Mouse (Mus musculus) c-Kit-positive CD71-positive TER-119-positive erythroid progenitor cells, embryonic 14.5 days (primary cell): ENCODE data around the gene Gm39566.

Experiments
- DNase-seq: peaks from one replicate; pipeline ENCODE4 v3.0.0-alpha.2; 2013; ENCODE audit warnings: low spot score

Gene Gm39566

DNA sequence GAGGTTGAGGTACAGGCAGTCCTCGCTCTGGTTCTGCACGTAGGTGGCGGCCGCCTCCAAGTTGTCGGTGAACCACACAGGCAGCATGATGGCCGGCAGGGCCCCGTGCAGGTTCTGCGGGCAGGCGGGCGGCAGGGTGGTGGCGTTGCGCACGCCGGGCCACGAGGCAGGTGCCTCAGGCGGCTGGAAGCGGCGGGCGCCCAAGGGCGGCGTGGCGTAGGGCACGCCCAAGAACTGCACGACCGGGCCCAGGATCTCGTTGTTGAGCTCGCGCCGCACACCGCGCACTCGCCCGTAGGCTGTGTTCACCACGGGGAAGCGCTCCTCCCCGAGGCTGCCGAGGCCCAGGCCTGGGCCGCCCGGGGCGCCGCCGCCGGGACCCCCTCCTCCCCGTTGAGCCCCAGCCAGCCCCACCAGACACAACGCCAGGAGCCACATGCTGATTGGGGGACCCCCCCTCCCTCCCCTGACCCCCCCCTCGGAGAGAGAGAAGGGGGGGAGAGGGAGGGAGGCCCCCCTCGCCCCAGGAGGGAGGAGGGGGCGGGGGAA lies 19.0 kb upstream of the Gm39566 start:
- peak; percentile 57 for DNase-seq

DNA sequence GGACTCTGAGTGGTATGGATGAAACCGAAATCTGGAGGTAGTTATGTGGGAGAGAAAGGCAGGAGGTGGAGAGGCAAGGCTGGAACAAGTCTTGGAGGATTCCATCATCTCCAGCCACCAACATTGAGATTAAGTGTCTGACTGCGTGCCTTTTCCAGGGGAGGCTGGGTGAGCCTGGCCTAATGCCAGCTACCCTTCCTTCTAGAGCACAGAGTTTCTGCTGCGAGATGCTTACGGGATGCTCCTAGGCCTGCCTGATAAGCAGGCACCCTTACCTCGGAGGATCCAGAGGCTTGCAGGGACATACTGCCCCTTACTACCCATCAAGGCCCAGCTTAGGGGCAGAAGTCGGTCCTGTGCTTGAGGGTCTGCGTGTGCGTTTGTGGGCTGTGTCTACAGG lies 18.5 kb upstream of the Gm39566 start:
- no peak for DNase-seq

DNA sequence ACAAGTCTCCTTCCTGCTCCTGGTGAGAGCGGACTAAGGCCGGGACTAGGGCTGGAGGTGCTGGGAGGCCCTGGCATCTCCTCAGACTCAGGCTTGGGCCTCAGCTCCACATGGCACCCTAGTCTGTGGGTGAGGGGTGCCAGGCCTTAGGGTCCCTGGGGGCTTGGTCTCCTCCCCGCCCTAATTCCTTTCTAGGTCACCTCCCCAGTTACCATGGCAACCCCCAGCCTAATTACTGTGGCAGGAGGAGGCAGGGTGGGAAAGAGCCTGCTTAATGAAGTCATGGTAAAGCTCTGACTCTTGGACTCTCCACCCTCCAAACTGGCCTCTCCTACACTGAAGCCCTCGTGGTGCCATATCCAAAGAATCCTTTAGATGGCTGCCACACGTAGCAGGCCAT lies 13.7 kb upstream of the Gm39566 start:
- DNase-seq, result no peak

DNA sequence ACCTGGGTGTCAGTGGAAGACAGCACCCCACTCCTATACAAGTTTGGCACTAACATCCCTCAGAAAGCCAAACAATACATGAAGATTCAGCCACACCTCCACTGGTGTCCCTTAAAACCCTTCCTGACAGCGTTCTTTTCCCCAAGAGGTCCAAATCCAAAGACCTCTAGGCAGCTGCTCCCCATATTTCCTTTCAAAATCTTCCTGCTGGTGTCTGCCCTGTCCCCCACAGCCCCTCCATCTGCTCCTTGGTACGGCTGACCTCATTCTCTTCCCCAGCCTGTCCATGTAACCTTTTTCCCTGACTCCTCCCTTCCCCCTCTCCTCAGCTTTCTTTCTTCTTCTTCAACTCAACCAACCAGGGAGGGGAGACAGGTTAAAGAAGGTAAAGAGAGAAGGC lies 8.4 kb upstream of the Gm39566 start:
- no peak for DNase-seq

DNA sequence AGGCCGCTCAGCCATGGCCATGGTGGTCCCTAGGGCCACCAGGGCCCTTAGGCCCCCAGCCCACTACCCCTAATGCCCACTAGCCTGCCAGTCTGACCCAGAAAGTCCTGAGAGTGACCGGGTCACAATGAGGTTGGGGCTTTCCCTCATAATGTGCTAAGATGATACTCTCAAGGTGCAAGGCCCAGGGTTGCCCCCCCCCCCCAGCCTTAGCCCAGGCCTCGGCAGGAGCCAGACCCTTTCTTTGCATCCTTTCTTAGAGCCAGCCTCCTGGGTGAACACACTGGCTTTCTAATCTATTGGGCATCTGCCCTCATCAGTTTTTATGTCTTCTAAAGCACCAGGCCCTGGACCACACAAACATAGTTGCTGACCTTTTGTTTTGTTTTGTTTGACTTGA lies 7.0 kb upstream of the Gm39566 start, which contains the start of gene Spem1:
Gene Spem1 (minus strand): TSS at position 101 of the 400 bp plus-strand sequence.
- no peak for DNase-seq

DNA sequence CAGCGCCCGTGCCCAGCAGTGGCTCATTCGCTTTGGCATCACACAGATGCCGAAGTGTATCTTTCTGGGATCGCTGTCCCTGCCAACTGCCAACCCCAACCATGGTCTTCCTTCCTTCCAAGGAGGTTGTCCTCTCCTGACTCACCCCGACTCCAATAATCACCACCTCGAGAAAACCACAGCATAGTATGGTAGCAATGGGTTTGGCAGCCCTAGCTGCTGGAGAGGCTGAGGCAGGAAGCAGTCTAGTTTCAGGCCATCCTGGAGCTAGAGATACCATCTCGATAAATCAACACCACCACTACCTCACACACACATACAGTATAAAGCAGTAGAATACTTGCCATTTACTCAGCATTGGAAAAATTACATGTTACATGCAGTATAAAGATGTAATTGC lies 3.8 kb upstream of the Gm39566 start:
- no peak for DNase-seq

DNA sequence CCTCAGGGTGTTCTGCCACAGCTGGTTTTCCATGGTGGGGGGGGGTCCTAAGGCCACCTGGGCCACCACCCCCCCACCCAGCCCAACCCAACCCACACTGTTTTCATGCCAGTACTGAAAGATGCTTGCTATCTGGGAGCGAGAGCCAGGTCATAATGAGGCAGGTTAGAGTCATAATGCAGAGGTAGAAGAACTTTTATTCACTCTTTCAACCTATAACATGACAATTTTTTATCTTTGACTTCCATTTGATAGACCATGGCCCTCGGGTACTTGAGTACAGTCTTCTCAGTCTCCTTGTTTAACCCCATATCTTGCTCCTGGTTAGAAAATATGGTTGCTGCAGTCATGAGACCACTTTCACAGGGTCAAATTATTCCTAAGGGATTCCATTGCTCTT lies 3.3 kb upstream of the Gm39566 start, which contains the start of gene Spem2:
Gene Spem2 (minus strand): TSS at position 101 of the 400 bp plus-strand sequence.
- DNase-seq, result no peak

DNA sequence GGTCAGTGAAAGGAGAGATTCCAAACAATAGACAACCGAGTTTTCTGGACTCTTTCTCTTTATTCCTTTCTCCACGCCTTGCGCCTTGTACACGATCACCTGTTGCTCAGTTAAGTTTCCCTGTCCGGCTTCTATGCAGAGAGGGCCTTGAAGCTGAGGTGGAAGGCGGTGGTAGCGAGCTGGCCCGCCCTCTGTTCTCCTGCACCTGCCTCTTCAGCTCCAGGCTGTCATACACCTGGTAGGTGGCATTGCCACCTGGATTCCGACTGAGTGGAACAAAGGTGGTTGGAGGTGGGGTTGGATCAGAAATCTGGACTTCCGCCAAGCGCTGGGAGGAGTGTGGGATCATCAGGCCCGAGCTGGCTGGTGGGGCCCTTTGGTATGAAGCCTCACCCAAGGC lies 1.4 kb upstream of the Gm39566 start:
- DNase-seq, result no peak

- no peak for DNase-seq
Observed at GRCm38 (mm10) chr11:69810280-69810679, 4.8 kb downstream of the Gm39566 start.

- no peak for DNase-seq
Observed at GRCm38 (mm10) chr11:69807641-69808040, 7.5 kb downstream of the Gm39566 start.

DNA sequence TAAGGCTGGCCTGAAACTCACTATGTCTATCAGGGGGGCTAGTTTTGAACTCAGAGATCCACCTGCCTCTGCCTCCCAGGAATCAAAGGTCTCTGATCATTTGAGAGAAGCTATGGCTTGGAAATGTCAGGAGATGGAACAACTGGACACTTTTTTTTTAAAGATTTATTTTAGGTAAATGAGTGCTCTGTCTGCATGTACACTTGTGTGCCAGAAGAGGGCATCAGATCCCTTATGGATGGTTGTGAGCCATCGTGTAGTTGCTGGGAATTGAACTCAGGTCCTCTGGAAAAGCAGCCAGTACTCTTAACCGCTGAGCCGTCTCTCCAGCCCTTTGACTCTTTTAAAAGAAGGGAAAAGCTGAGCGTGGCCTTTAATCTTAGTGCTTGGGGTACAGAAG lies 8.7 kb downstream of the Gm39566 start:
- no peak for DNase-seq

DNA sequence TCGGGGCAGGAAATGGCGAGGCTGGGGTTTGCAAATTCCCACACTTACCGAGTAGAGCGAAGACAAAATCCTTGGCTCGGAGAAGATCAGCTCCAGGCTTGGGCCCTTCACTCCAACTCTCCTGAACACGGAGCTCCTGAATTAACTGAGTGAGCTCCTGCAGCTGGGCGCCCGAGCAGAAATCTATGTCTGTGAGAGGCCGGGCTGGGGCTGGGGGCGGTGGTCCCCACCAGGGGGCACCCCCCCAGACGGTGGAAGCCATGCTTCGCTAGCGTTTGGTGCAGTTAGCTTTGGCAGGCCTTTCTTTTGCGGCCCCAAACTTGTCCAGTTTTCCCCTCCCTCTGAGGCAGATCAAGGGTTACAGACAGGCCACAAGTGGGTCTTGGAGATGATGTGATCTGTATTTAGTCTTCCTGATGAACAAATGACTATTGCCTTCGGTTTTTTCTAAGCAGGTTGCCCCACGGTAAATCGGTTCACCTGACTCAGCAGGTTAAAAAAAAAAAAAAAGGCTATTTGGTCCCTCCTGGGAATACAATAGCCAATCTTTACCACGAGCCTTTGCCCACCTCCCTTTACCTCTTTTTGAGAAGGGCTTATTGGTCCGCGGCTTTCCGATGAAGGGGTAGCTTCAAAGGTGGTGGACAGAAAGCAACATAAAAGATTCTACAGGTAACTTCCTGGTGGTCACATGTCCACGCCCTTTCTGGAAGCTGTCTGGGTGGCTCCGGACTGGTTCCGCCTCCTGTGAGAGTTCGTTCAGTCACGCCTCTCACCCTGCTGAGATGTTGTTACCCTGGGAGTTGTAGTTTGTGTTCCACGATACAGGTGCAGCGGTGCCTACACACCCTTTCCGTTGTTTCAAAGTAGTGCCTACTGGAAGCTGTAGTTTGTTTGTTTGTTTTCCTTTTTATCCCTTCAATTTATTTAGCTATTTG lies 9.9 kb downstream of the Gm39566 start, which contains the start of gene Tmem102:
Gene Tmem102 (minus strand): TSS at position 653 of the 938 bp plus-strand sequence.
- DNase-seq, result no peak

GRCm38 (mm10) chr11:69804652-69804940 lies 10.5 kb downstream of the Gm39566 start:
- no peak for DNase-seq

GRCm38 (mm10) chr11:69803786-69804651 lies 11.1 kb downstream of the Gm39566 start:
- DNase-seq, result peak; percentile 38

DNA sequence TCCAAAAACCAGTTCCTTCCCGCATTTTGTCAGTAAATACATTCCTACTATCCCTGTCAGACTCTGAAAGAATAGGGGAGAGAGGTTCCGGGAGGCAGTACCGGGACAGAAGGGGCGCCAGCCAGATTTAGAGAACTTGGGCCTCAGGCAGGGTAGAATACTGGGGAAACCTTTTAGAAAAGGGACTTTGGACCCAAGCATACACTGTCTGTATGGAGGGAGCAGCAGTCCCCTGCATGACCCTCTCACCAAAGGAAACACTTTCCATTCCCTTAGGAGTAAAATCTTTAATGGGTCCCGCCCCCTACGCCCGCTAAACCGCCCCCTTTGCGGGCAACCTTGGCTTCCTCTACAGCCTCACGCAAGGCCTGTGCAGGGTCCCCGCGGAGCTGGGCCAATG lies 11.8 kb downstream of the Gm39566 start:
- DNase-seq, result no peak

DNA sequence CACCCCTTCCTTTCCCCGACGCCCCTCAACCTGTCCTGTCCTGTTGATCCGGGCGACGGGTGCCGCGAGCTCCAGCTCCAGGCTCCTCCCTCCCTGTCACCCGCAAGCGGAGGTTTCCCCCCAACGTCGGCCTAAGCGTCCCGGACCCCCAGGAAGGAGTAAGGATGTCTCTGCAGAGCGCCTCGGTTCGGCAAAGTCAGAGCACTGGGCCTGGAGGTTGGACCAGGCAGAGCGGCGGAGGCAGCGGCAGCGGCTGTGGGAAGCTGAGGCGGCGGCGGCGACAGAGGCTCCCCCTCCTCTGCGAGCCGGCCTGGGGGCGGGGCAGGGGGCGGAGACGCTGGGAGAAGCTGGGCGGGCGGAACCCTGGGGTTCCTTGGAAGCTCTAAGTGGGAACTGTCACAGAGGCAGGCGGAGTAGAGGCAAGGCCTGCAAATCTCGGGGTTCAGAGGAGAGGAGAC lies 12.4 kb downstream of the Gm39566 start:
- no peak for DNase-seq

DNA sequence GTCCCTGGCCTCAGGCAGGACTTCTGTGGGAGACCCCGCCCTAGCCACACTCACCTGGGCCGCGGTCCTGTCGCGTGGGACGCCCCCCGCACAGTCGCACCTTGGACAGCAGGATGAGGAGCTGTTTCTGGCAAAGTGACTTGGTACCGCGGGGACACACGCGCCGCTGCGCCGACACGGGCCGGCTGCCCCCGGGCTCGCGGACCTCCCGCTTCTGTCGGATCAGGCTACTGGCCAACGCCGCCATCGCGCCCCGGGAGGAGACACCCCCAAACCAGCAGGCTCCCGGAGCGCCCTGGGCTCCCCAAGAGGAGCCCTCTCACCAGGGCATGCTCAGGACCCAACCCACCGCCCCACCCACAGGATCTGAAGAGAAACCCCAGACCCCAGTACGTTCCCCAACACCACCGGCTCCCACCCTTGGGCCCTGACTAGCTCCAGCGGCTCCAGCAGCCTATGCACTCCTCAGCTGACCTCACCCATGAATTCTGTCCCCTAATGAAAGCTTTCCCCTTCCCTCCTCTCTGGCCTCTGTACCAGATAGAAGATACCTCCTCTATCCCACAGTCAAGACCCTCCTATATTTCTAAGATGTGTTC lies 13.6 kb downstream of the Gm39566 start, which contains the start of gene Fgf11:
Gene Fgf11 (minus strand): TSS at position 479 of the 599 bp plus-strand sequence.
- DNase-seq, result no peak

DNA sequence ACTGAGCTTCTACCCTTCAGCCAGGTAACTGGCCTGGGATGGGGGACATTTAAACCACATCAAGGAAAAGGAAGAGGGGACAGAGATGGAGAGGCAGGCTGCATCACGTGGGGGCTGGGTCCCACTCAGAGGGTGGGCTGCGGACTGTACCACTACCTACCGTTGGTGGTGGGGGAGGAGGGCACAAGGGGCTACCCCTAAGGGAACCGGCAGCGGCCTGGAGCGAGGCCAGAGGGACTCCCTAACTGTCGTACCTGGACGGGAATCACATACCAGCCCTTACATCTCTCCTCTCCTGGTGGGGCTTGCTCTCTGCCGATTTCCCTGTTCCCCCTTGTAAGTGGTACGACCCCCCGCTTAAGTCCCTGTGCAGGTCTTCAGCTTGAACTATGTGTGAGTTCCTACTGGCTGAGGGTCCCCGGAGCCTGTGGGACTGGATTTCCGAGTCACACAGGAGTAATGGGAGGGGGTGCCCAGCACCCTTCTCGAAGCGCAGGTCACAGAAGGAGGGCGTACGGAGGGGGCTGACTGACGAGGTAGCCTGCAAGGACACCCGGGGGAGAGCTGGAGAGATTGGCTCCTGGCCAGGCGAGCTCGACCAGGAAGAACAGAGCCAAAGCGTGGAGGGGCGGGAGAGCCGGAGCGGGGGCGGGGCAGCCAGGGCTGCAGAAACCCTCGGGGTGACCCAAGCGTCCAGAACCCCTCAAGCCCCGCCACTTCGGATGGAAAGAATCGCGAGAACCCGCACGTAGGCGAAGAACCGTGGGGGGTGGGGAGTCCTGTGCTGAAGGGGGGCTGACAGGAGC lies 14.5 kb downstream of the Gm39566 start:
- no peak for DNase-seq

- no peak for DNase-seq
Observed at GRCm38 (mm10) chr11:69800138-69800391, 15.0 kb downstream of the Gm39566 start.

DNA sequence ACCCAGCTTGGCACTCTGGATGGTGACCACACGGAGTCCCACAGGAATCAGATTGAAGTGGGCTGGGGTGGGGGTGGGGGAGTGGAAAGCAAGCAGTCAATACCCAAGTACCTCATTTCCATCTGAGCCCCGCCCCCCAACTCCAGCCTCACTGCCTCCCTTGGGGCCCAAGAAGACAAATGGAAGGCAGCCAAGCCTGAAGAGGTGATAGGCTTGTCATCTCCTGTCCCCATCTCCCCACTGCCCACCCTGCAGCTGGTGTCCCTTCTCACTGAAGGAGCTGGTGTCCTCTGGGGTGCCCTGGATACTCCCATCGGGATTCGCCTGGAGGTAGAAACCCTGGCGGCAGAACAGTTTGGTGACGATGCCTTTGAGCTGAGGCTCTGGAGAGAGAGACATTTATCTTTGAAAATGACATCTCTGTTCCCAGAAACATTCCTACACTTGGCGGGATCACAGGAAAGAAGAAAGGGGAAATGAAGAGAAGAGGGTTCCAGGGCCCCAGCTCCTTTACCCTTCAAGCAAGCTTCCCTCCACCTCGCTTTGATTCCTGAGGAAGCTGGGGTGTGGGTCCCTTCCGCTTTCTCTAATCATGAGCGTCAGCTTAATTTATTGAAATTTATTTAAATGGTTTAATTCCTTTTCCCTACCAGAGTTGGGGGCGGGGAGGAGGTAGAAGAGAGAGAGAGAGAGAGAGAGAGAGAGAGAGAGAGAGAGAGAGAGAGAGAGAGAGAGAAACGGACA lies 15.5 kb downstream of the Gm39566 start:
- DNase-seq, result no peak

GRCm38 (mm10) chr11:69797924-69798323 lies 17.2 kb downstream of the Gm39566 start:
- DNase-seq, result no peak
